Mouse (Mus musculus) midbrain, embryonic 12.5 days (tissue): ENCODE data around the gene Carns1. TPM values are rescaled to one million over a fixed set of nuclear protein-coding genes. Genes with fewer than 3 reads are reported as not detected.

Experiments
- ATAC-seq: fragments of 200-750 bp; cut with Nextera tagmentation; 2 replicates; pipeline ENCODE4 v1.8.0; 2017; ENCODE audit warnings: low read depth, moderate TSS enrichment, moderate library complexity; ENCODE audit not compliant: low FRiP score
- H3K27ac ChIP-seq: fragments of 300-500 bp; sonication (generic); replicated peaks from 2 replicates; pipeline ENCODE4 v1.5.1; 2016; ENCODE audit warnings: mild to moderate bottlenecking
- H3K27me3 ChIP-seq: fragments of 300-500 bp; sonication (generic); 2 replicates; pipeline ENCODE4 v1.6.1; 2016; ENCODE audit warnings: mild to moderate bottlenecking
- H3K36me3 ChIP-seq: fragments of 300-500 bp; sonication (generic); 2 replicates; pipeline ENCODE4 v1.6.1; 2016
- H3K4me1 ChIP-seq: fragments of 300-500 bp; sonication (generic); 2 replicates; pipeline ENCODE4 v1.6.1; 2016
- H3K4me2 ChIP-seq: fragments of 300-500 bp; sonication (generic); replicated peaks from 2 replicates; pipeline ENCODE4 v1.6.1; 2016; ENCODE audit warnings: mild to moderate bottlenecking, moderate library complexity
- H3K4me3 ChIP-seq: fragments of 300-500 bp; sonication (generic); 2 replicates; pipeline ENCODE4 v1.5.1; 2016; ENCODE audit warnings: mild to moderate bottlenecking
- H3K9ac ChIP-seq: fragments of 300-500 bp; sonication (generic); replicated peaks from 2 replicates; pipeline ENCODE4 v1.6.1; 2016; ENCODE audit warnings: mild to moderate bottlenecking, moderate library complexity
- H3K9me3 ChIP-seq: fragments of 300-500 bp; sonication (generic); 2 replicates; pipeline ENCODE4 v1.6.1; 2016; ENCODE audit warnings: mild to moderate bottlenecking
- WGBS: fragments of 180-500 bp; shearing (Covaris S2); methylation state at CpG from one replicate; pipeline ENCODE4 v1.1.7; 2016; 5-methylcytosine and 5-hydroxymethylcytosine counted together
- polyA plus RNA-seq: library from polyadenylated mRNA; unstranded; fragments of >200 nt; fragmentation: Nextera tagmentation; extraction: Ambion mirVana; gene quantifications from 2 replicates; pipeline ENCODE4 v1.2.1, GENCODE M21; 2016

Gene Carns1
- polyA plus RNA-seq, 1 experiment from 2014 or later: 4.2 TPM

GRCm38 (mm10) chr19:4184976-4185975 lies 10.0 kb upstream of the Carns1 start:
- no peak overlapping the region for H3K9ac ChIP-seq
- 66% methylated on average over 15 of the region's 15 CpGs for WGBS
- H3K4me1 ChIP-seq: peaks cover 11% of the 10 kb centered on the region
- H3K9me3 ChIP-seq: no peaks in the 10 kb centered on the region
- no peak overlapping the region for H3K27ac ChIP-seq
- no peak overlapping the region for H3K4me2 ChIP-seq
- ATAC-seq: no peak
- H3K27me3 ChIP-seq: no peaks in the 10 kb centered on the region
- no peak overlapping the region for H3K4me3 ChIP-seq
- H3K36me3 ChIP-seq: no peaks in the 10 kb centered on the region

- Histone ChIP-seq H3K4me2 (no peak overlapping the region), H3K27ac (no peak overlapping the region), H3K36me3 (no peaks in the 10 kb centered on the region), H3K4me3 (no peak overlapping the region), H3K27me3 (no peaks in the 10 kb centered on the region), H3K9me3 (no peaks in the 10 kb centered on the region), H3K9ac (no peak overlapping the region), H3K4me1 (peaks cover 11% of the 10 kb centered on the region)
- WGBS: 86% methylated on average over 2 of the region's 2 CpGs
- ATAC-seq: no peak
These were observed 8.4 kb upstream of the Carns1 start for GRCm38 (mm10) chr19:4183689-4184088.

GRCm38 (mm10) chr19:4181892-4182291 lies 6.6 kb upstream of the Carns1 start:
- Histone ChIP-seq H3K36me3 (no peaks in the 10 kb centered on the region), H3K9me3 (no peaks in the 10 kb centered on the region), H3K4me3 (no peak overlapping the region), H3K4me2 (no peak overlapping the region), H3K27me3 (peaks cover 1% of the 10 kb centered on the region; the same call in 1 of the 2 replicates), H3K9ac (no peak overlapping the region), H3K4me1 (peaks cover 11% of the 10 kb centered on the region), H3K27ac (no peak overlapping the region)
- WGBS: 52% methylated on average over 3 of the region's 3 CpGs
- ATAC-seq: no peak

- H3K27ac ChIP-seq: no peak overlapping the region
- no peaks in the 10 kb centered on the region for H3K36me3 ChIP-seq
- H3K27me3 ChIP-seq: peaks cover 10% of the 10 kb centered on the region; the same call in 1 of the 2 replicates
- 86% methylated on average over 7 of the region's 7 CpGs for WGBS
- no peak for ATAC-seq
- H3K9ac ChIP-seq: no peak overlapping the region
- H3K4me1 ChIP-seq: peaks cover 14% of the 10 kb centered on the region
- no peak overlapping the region for H3K4me2 ChIP-seq
- H3K9me3 ChIP-seq: no peaks in the 10 kb centered on the region
- no peak overlapping the region for H3K4me3 ChIP-seq
These were observed 5.1 kb upstream of the Carns1 start for GRCm38 (mm10) chr19:4180411-4180810.

GRCm38 (mm10) chr19:4172925-4173324 lies 2.4 kb downstream of the Carns1 start:
- H3K27ac ChIP-seq: no peak overlapping the region
- ATAC-seq: no peak
- H3K36me3 ChIP-seq: no peaks in the 10 kb centered on the region
- H3K9me3 ChIP-seq: no peaks in the 10 kb centered on the region
- no peak overlapping the region for H3K9ac ChIP-seq
- peaks cover 39% of the 10 kb centered on the region for H3K27me3 ChIP-seq
- WGBS: 52% methylated on average over 11 of the region's 11 CpGs
- H3K4me1 ChIP-seq: peaks cover 19% of the 10 kb centered on the region
- no peak overlapping the region for H3K4me3 ChIP-seq
- no peak overlapping the region for H3K4me2 ChIP-seq

- no peak overlapping the region for H3K4me2 ChIP-seq
- no peaks in the 10 kb centered on the region for H3K9me3 ChIP-seq
- ATAC-seq: no peak
- peaks cover 35% of the 10 kb centered on the region for H3K27me3 ChIP-seq
- peaks cover 19% of the 10 kb centered on the region for H3K4me1 ChIP-seq
- no peak overlapping the region for H3K27ac ChIP-seq
- H3K36me3 ChIP-seq: no peaks in the 10 kb centered on the region
- H3K9ac ChIP-seq: peak overlapping the region; percentile 37; the same call in 1 of the 2 replicates
- WGBS: 73% methylated on average over 13 of the region's 13 CpGs
- H3K4me3 ChIP-seq: no peak overlapping the region
These were observed 3.6 kb downstream of the Carns1 start for GRCm38 (mm10) chr19:4171393-4172290.

GRCm38 (mm10) chr19:4170723-4171392 lies 4.4 kb downstream of the Carns1 start:
- ATAC-seq: no peak
- Histone ChIP-seq H3K27me3 (peaks cover 30% of the 10 kb centered on the region; the same call in 1 of the 2 replicates), H3K9ac (no peak overlapping the region), H3K4me3 (no peak overlapping the region), H3K4me2 (no peak overlapping the region), H3K27ac (no peak overlapping the region), H3K36me3 (no peaks in the 10 kb centered on the region), H3K4me1 (peaks cover 17% of the 10 kb centered on the region), H3K9me3 (no peaks in the 10 kb centered on the region)
- WGBS: 86% methylated on average over 10 of the region's 10 CpGs

GRCm38 (mm10) chr19:4169810-4170209 lies 5.5 kb downstream of the Carns1 start:
- WGBS: 8% methylated on average over 26 of the region's 27 CpGs
- Histone ChIP-seq H3K4me2 (peak overlapping the region; percentile 77), H3K4me3 (peak overlapping the region; percentile 41), H3K27me3 (peaks cover 25% of the 10 kb centered on the region; the same call in 1 of the 2 replicates), H3K36me3 (no peaks in the 10 kb centered on the region), H3K27ac (peak overlapping the region; percentile 82), H3K4me1 (peaks cover 7% of the 10 kb centered on the region), H3K9ac (peak overlapping the region; percentile 72), H3K9me3 (no peaks in the 10 kb centered on the region)
- peak; percentile 72 for ATAC-seq

- Histone ChIP-seq H3K27ac (peak overlapping the region; percentile 82), H3K9me3 (no peaks in the 10 kb centered on the region)
- under 1% methylated on average over 42 of the region's 43 CpGs for WGBS
These were observed 5.9 kb downstream of the Carns1 start for GRCm38 (mm10) chr19:4169378-4169784.

GRCm38 (mm10) chr19:4166678-4167476 lies 8.4 kb downstream of the Carns1 start:
- no peak overlapping the region for H3K4me3 ChIP-seq
- H3K36me3 ChIP-seq: no peaks in the 10 kb centered on the region
- 82% methylated on average over 9 of the region's 9 CpGs for WGBS
- H3K4me2 ChIP-seq: no peak overlapping the region
- no peak for ATAC-seq
- no peak overlapping the region for H3K27ac ChIP-seq
- H3K9me3 ChIP-seq: no peaks in the 10 kb centered on the region
- no peak overlapping the region for H3K9ac ChIP-seq
- H3K4me1 ChIP-seq: peaks cover 20% of the 10 kb centered on the region
- 0 out of 2 replicates have a peak, but pooled peaks cover 15% of the 10 kb centered on the region for H3K27me3 ChIP-seq

More at GRCm38 (mm10) chr19:4169378-4169784, 5.9 kb downstream of the Carns1 start:
- Histone ChIP-seq H3K4me2 (peak overlapping the region; percentile 77), H3K4me3 (peak overlapping the region; percentile 41), H3K9ac (peak overlapping the region; percentile 72), H3K27me3 (peaks cover 21% of the 10 kb centered on the region; the same call in 1 of the 2 replicates), H3K36me3 (no peaks in the 10 kb centered on the region), H3K4me1 (peaks cover 6% of the 10 kb centered on the region)
- peak; percentile 95 for ATAC-seq
